Mouse (Mus musculus): ENCODE results near the gene Skint7.

DNA sequence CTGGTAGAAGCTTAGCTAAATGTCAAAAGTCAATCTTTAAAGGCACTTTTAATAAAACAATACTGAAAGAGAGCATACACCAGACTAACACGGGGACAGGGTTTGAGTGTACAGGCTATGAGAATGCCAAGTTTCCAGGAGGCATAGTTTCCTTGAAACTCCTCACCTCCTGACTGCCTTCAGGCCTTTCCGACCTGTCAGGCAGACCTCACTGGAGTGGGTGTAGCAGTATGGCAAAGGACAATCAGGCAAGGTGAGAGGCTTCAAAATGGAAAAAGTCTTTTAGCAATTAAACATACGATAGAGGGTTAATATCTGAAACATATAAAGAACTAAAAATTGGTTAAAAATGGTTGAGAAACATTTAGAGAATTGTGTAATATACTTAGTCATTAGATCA, 9.1 kb upstream of the Skint7 start:
- no peak for TF ChIP-seq CTCF (IDR thresholded peaks at IDR 0.05; ENCODE audit: low read depth)
- no peak for TF ChIP-seq EP300 (IDR thresholded peaks at IDR 0.05; ENCODE audit: low read depth)
